Mouse (Mus musculus): ENCODE data around the gene Timm8a1.
"Not testable (repeated sequence)": the region's sequence is repeated elsewhere in the genome, so short reads cannot be mapped to it uniquely, and the experiment has no call there.

Timm8a1 gene

GRCm38 (mm10) chrX:134541145-134541954 lies at the start of gene Timm8a1:
Gene Timm8a1 (minus strand): TSS chrX:134541865.
- DNase-seq, result peak; percentile 49

GRCm38 (mm10) chrX:134589836-134590235 lies 48.2 kb upstream of the Timm8a1 start:
- no peak for DNase-seq

GRCm38 (mm10) chrX:134588997-134589396 lies 47.3 kb upstream of the Timm8a1 start:
- DNase-seq, result no peak

GRCm38 (mm10) chrX:134588261-134588660 lies 46.6 kb upstream of the Timm8a1 start:
- no peak for DNase-seq

- DNase-seq, result no peak
Observed at GRCm38 (mm10) chrX:134586447-134586846, 44.8 kb upstream of the Timm8a1 start.

GRCm38 (mm10) chrX:134585103-134586002 lies 43.7 kb upstream of the Timm8a1 start, which contains the start of gene Rpl36a:
Gene Rpl36a (plus strand): TSS chrX:134585654.
- DNase-seq, result peak; percentile 95

GRCm38 (mm10) chrX:134582888-134583669 lies 41.4 kb upstream of the Timm8a1 start, which contains the start of gene Btk:
Gene Btk (minus strand): TSS chrX:134583570.
- no peak for DNase-seq

GRCm38 (mm10) chrX:134582270-134582669 lies 40.6 kb upstream of the Timm8a1 start:
- DNase-seq, result no peak

GRCm38 (mm10) chrX:134580528-134581305 lies 39.1 kb upstream of the Timm8a1 start:
- DNase-seq, result no peak

GRCm38 (mm10) chrX:134577896-134578295 lies 36.2 kb upstream of the Timm8a1 start:
- DNase-seq, result no peak

- peak; percentile 32 for DNase-seq
Observed at GRCm38 (mm10) chrX:134566536-134567222, 25.0 kb upstream of the Timm8a1 start.

- DNase-seq, result no peak
Observed at GRCm38 (mm10) chrX:134564326-134564725, 22.7 kb upstream of the Timm8a1 start.

- peak; percentile 15 for DNase-seq
Observed at GRCm38 (mm10) chrX:134554425-134554824, 12.8 kb upstream of the Timm8a1 start.

- DNase-seq, result no peak
Observed at GRCm38 (mm10) chrX:134553326-134553725, 11.7 kb upstream of the Timm8a1 start.

- peak; percentile 76 for DNase-seq
Observed at GRCm38 (mm10) chrX:134550903-134551302, 9.2 kb upstream of the Timm8a1 start.

GRCm38 (mm10) chrX:134547330-134547729 lies 5.7 kb upstream of the Timm8a1 start:
- no peak for DNase-seq

GRCm38 (mm10) chrX:134541955-134542308 lies 267 bp upstream of the Timm8a1 start:
- DNase-seq, result no peak

- peak; percentile 7 for DNase-seq
Observed at GRCm38 (mm10) chrX:134540414-134541135, 1.1 kb downstream of the Timm8a1 start.

- not testable (repeated sequence) for DNase-seq
Observed at GRCm38 (mm10) chrX:134539795-134540194, 1.9 kb downstream of the Timm8a1 start.

- DNase-seq, result no peak
Observed at GRCm38 (mm10) chrX:134533346-134533745, 8.3 kb downstream of the Timm8a1 start.

- DNase-seq, result no peak
Observed at GRCm38 (mm10) chrX:134525260-134525659, 16.4 kb downstream of the Timm8a1 start.
